Mouse (Mus musculus): ENCODE measurements around the gene Rapgef1.

GRCm38 (mm10) chr2:29622126-29623005, 2.8 kb downstream of the Rapgef1 start:
- TF ChIP-seq GATA1 (IDR thresholded peaks at IDR 0.05; ENCODE audit: low read length) (no peak), TAL1 (IDR thresholded peaks at IDR 0.05; ENCODE audit: low read length) (no peak)
